Mouse (Mus musculus) erythroblast, embryonic 14.5 days (primary cell): ENCODE measurements at regions not wholly inside any gene's neighbourhood (a gene's known extent, or its start where the extent isn't known, plus 50 kb on each side); places are given as distances from the start of the nearest gene placed in this dataset.

Experiments
- H3K27me3 ChIP-seq: 2 replicates; pipeline ENCODE4 v1.6.1; 2012; ENCODE audit warnings: inconsistent platforms; ENCODE audit not compliant: control insufficient read depth
- H3K36me3 ChIP-seq: 2 replicates; pipeline ENCODE4 v1.6.1; 2012; ENCODE audit warnings: mild to moderate bottlenecking, inconsistent platforms; ENCODE audit not compliant: control insufficient read depth
- H3K4me1 ChIP-seq: 2 replicates; pipeline ENCODE4 v1.6.1; 2012; ENCODE audit warnings: inconsistent platforms; ENCODE audit not compliant: control insufficient read depth
- H3K4me3 ChIP-seq: replicated peaks from 2 replicates; pipeline ENCODE3; 2012; ENCODE audit warnings: moderate library complexity, mild to moderate bottlenecking, inconsistent platforms
- H3K9me3 ChIP-seq: 2 replicates; pipeline ENCODE4 v1.6.1; 2012; ENCODE audit warnings: low read length, inconsistent platforms, mixed read lengths; ENCODE audit not compliant: control insufficient read depth
- GATA1 ChIP-seq: IDR thresholded peaks from 2 replicates; pipeline ENCODE4 v1.6.1; 2012; ENCODE audit warnings: low read length, inconsistent platforms, mixed read lengths
- TAL1 ChIP-seq: IDR thresholded peaks from 3 replicates; pipeline ENCODE4 v1.6.1; 2012; ENCODE audit warnings: low read length, inconsistent platforms, mixed read lengths

DNA sequence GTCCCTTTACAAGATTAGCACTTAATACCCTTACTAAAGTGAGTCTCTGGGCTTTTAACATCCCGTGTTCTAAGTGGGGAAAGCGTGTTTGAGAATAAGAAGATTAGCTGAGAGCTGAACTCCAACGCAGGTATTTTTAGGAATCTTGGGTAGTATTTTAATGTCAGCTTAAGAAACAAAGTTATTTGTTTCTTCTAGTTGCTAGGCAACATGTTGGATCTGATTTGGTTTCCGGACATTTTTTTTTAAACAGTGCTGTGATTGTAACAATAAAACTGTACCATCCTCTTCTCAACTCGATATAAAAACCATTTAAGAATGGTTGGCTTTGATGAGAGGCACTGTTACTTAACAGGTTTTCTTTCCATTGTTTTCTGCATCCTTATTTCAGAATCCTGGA is 86.8 kb upstream of the Ppp1r12a start:
- Histone ChIP-seq H3K4me1 (no peaks in the 10 kb centered on the region), H3K9me3 (no peaks in the 10 kb centered on the region), H3K4me3 (no peak overlapping the region), H3K36me3 (no peaks in the 10 kb centered on the region), H3K27me3 (no peaks in the 10 kb centered on the region)
- TF ChIP-seq TAL1 = no peak
- no peak for TF ChIP-seq GATA1

DNA sequence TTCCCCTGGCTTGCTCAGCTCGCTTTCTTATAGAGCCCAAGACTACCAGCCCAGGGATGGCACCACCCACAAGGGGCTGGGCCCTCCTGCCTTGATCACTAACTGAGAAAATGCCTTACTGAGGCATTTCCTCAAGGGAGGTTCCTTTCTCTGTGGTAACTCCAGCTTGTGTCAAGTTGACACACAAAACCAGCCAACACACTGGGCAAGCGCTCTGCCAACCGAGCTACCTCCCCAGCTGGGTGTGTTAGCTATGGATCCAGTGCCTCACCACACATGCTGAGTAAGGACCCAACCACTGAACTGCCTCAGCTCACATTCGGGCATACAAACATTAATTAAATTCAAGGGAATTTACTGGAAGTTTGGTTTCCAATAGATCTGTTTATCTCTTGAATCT is 88.2 kb upstream of the Ppp1r12a start:
- TF ChIP-seq GATA1 (no peak), TAL1 (no peak)
- Histone ChIP-seq H3K4me3 (no peak overlapping the region), H3K9me3 (no peaks in the 10 kb centered on the region), H3K4me1 (no peaks in the 10 kb centered on the region), H3K36me3 (no peaks in the 10 kb centered on the region), H3K27me3 (no peaks in the 10 kb centered on the region)

DNA sequence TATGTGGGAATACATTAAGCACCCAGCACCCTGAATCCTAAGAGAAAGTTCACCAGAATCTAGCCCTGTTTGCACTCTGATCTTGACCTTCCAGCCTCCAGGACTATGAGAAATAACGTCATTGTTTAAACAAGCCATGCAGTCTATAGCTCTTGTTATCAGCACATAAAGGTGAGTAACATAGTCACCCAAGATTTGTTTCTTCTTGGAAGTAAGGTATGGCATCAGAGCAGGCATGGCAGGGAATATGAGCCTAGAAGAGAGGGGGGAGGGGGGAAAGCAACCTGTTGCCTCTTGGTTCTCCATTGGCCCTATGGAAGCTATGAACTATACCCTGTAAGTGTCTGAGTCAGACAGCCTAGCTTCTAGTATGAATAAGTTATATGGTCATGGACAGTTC is 89.8 kb upstream of the Ppp1r12a start:
- Histone ChIP-seq H3K36me3 (no peaks in the 10 kb centered on the region), H3K4me1 (no peaks in the 10 kb centered on the region), H3K4me3 (no peak overlapping the region), H3K9me3 (no peaks in the 10 kb centered on the region), H3K27me3 (no peaks in the 10 kb centered on the region)
- TF ChIP-seq GATA1 (no peak), TAL1 (no peak)

DNA sequence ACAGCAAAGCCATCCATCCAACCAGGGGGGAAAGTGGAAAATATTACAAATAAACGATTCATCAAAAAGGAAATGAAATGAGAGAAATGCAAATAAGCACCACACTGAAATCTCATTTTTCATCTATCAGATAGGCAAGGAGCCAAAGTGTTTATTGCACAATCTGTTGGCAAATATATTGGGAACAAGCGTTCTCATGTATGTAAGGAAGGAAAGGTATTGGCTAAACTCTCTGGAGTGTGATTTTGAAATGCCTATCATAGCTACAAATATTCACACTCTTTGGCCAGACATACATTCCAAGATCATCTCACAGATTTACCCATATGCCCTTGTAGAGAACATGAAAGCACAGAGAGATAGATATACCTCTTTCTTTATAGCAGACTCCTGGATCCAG is 90.6 kb upstream of the Ppp1r12a start:
- no peak for TF ChIP-seq GATA1
- no peak for TF ChIP-seq TAL1
- H3K9me3 ChIP-seq = no peaks in the 10 kb centered on the region
- H3K4me1 ChIP-seq = no peaks in the 10 kb centered on the region
- H3K36me3 ChIP-seq = no peaks in the 10 kb centered on the region
- no peak overlapping the region for H3K4me3 ChIP-seq
- no peaks in the 10 kb centered on the region for H3K27me3 ChIP-seq

DNA sequence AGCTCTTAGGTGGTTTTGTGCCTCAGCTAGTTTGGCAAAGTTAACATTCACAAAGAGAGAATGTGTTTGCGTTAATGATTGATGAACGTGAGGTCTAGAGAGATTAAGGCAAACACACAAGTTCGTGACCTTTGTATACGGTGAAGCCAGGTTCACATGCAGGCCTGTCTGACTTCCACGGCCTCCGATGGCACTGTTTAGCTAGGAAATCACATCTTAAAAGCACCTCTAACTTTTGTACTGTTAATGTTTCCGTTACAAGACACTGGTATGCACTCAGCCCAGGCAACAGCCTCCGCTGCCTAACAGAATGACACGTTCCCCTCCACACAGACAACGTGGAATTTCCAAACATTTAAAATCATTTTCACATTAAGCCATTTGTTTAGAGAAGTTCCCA is 94.3 kb upstream of the Ppp1r12a start:
- Histone ChIP-seq H3K4me1 (no peaks in the 10 kb centered on the region), H3K27me3 (no peaks in the 10 kb centered on the region), H3K36me3 (no peaks in the 10 kb centered on the region), H3K9me3 (no peaks in the 10 kb centered on the region), H3K4me3 (no peak overlapping the region)
- TF ChIP-seq TAL1 = no peak
- no peak for TF ChIP-seq GATA1

DNA sequence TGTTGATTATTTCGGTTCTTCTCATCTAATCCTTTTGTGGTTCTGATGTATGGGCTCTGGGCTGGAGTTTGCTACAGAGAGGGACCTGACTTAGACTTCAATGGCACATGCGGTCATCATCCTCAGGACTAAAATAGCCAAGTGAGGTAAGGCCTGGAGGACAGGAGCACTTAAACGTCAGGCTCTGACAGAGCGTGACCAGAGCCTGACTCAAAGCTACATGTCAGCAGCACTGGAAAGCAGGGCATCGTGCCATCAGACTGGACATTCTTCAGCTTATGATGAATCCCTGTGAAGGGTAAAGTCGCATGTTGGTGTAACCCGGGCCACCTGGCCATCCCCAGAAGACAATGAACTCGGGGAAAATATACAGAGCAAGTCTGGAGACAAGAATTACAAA is 95.8 kb upstream of the Ppp1r12a start:
- Histone ChIP-seq H3K4me1 (no peaks in the 10 kb centered on the region), H3K9me3 (no peaks in the 10 kb centered on the region), H3K36me3 (no peaks in the 10 kb centered on the region), H3K27me3 (no peaks in the 10 kb centered on the region), H3K4me3 (no peak overlapping the region)
- TF ChIP-seq TAL1 = no peak
- TF ChIP-seq GATA1 = no peak

DNA sequence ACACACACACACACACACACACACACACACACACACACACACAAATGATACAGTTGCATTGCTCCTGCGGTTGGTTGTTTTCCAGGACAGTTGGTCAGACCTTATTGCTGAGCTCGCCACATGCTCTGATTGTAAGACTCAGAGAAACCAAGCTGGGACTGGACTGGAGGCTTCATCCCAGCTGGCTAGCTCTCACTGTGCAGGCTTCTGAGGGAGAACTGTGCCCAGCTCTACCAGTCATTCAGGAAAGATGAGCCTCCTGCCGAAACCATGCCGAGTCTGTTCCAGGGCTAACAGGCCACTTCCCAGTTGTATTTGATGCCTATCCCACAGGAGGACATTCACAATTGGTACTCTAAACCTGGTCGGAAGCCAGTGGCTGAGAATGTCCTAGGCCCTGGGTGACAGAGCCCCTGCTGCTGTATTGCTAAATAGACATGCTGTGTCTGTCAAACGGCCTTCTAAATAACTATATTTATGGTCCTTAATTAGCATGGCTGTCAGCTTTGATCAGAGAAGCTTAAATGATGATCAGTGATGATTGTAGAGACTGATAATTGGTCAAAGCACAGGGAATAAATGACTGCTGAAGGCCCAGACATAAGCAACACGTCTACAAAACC is 100.1 kb upstream of the Ppp1r12a start:
- H3K27me3 ChIP-seq = no peaks in the 10 kb centered on the region
- no peaks in the 10 kb centered on the region for H3K9me3 ChIP-seq
- no peaks in the 10 kb centered on the region for H3K36me3 ChIP-seq
- no peak for TF ChIP-seq TAL1
- no peak for TF ChIP-seq GATA1
- no peaks in the 10 kb centered on the region for H3K4me1 ChIP-seq
- H3K4me3 ChIP-seq = no peak overlapping the region

DNA sequence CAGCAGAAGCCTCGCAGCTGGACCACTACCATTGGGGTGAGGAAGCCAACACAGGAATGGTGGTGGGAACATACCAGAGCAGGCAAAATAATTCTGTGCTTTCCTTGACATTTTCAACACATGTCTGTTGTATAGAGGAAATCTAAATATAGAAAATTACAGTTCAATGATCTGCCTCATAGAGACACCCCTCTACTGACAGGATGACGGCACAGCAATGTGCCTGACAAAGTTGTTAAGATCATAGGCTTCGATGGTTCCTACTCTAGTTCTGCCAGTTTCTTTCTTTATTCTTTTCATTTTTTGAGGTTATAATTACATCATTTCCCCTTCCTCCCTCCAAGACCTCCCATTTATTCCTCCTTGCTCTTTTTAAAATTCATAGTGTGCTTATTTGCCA is 101.4 kb upstream of the Ppp1r12a start:
- H3K27me3 ChIP-seq = no peaks in the 10 kb centered on the region
- no peaks in the 10 kb centered on the region for H3K36me3 ChIP-seq
- TF ChIP-seq GATA1 = no peak
- TF ChIP-seq TAL1 = no peak
- H3K4me1 ChIP-seq = no peaks in the 10 kb centered on the region
- no peaks in the 10 kb centered on the region for H3K9me3 ChIP-seq
- no peak overlapping the region for H3K4me3 ChIP-seq

DNA sequence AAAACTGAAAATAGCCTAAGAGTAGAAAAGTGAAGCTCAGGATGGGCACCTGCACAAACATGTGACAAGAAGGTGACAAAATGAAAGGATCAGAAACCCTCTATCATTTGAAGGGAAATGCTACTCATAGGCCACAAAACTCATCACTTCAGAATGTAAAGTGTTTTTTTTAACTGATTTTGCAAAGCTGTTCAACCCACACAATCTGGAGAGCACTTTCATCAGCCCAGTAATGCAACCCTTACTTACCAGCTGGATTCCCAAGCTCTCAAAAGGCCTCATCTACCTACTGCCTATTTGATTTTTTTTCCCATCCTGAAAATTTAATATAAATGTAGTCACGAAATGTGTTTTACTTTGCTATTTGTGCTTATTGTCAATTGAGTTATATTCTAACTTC is 110.4 kb upstream of the Ppp1r12a start:
- Histone ChIP-seq H3K4me3 (no peak overlapping the region), H3K9me3 (no peaks in the 10 kb centered on the region), H3K4me1 (no peaks in the 10 kb centered on the region), H3K27me3 (no peaks in the 10 kb centered on the region), H3K36me3 (no peaks in the 10 kb centered on the region)
- TF ChIP-seq TAL1 = no peak
- no peak for TF ChIP-seq GATA1

DNA sequence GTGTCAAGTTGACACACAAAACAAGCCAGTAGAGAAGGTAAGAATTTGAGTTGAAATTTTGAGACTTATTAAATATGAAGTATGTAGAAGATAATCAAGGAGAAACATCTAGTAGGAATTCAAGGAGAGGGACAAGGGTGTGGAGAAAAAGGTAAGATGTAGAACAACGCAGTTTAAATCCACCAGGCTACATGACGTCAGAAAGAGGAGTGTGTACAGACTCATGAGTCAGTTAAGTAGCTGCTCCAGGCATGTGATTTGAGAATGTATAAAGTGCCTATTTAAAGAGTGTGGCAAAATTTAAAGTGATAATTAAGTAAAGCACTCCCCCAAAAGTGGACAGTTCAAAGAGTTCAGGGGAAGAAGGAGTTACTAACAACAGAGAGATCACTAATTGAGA is 113.6 kb upstream of the Ppp1r12a start:
- Histone ChIP-seq H3K4me3 (no peak overlapping the region), H3K27me3 (no peaks in the 10 kb centered on the region)
- no peak for TF ChIP-seq TAL1
- TF ChIP-seq GATA1 = no peak

More for the DNA sequence above, 113.6 kb upstream of the Ppp1r12a start:
- Histone ChIP-seq H3K9me3 (no peaks in the 10 kb centered on the region), H3K4me1 (no peaks in the 10 kb centered on the region), H3K36me3 (no peaks in the 10 kb centered on the region)
